Mouse (Mus musculus): Measurements from ENCODE around the gene Dars.

DNA sequence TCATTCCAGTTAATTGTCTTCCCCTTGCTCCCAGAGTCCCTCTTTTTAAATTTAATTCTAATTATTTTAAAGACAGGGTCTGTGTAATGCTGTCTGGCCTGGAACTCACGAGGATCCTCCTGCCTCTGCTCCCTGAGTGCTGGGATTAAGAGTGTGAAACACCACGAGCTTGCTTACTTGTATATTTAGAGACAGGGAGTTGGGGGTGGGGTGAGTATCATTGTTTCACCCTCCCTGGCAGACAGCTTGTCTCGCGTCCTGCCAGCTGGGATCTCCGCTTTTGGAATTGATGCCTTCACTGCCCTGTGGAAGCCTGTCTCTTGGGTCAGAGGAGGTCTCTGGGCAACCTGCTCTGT, 343 bp upstream of the Dars start:
- TF ChIP-seq CTCF (IDR thresholded peaks at IDR 0.05; ENCODE audit: borderline replicate concordance, insufficient read depth, low read depth, low read length) (no peak), POLR2A (IDR thresholded peaks at IDR 0.05; ENCODE audit: borderline replicate concordance, insufficient read depth, low read length) (no peak)

Measured in cerebellum, adult 2 months (tissue).